Mouse (Mus musculus) adrenal gland, postnatal 10 days (tissue): ENCODE measurements around the gene Fndc11. TPM values are rescaled to one million over a fixed set of nuclear protein-coding genes. Genes with fewer than 3 reads are reported as not detected.

ENCODE experiments used
- total RNA-seq, 2 experiments: library from RNA; stranded (reverse); gene quantifications; 2 replicates each; pipeline ENCODE4 v1.2.3; 2021

Gene Fndc11
- total RNA-seq, 2 experiments from 2014 or later, result 0.30 TPM; not detected in 1

Other genes starting within 250 kb of the Fndc11 start
- 1 to 10 TPM; 2.7 to 4.3 TPM for gene Col20a1, start 233.5 kb upstream of the Fndc11 start, total RNA-seq
- gene Chrna4, start 176.5 kb upstream of the Fndc11 start, total RNA-seq, result 1 to 10 TPM; 6.6 to 8.2 TPM
- gene Kcnq2, start 84.7 kb upstream of the Fndc11 start, total RNA-seq, result 1 to 10 TPM; 4.2 to 8.1 TPM
- 100 to 1,000 TPM in 1 of 2 experiments, 10 to 100 TPM in 1; 69.0 to 168 TPM for gene Eef1a2, start 63.0 kb upstream of the Fndc11 start, total RNA-seq
- gene Ppdpf, start 32.8 kb upstream of the Fndc11 start, total RNA-seq, result 10 to 100 TPM; 88.6 to 92.3 TPM
- gene Ptk6, start 17.2 kb upstream of the Fndc11 start, total RNA-seq, result under 1 TPM; 0.06 to 0.12 TPM
- under 1 TPM; 0.30 to 0.36 TPM for gene Srms, start 6.8 kb upstream of the Fndc11 start, total RNA-seq
- 10 to 100 TPM; 14.8 to 16.3 TPM for gene Helz2, start 22.0 kb downstream of the Fndc11 start, total RNA-seq
- gene Gmeb2, start 68.0 kb downstream of the Fndc11 start, total RNA-seq, result 10 to 100 TPM; 18.1 to 20.7 TPM
- gene Stmn3, start 94.5 kb downstream of the Fndc11 start, total RNA-seq, result 10 to 100 TPM; 19.1 to 35.7 TPM
- gene Rtel1, start 99.7 kb downstream of the Fndc11 start, total RNA-seq, result 10 to 100 TPM; 33.0 to 50.3 TPM
- 10 to 100 TPM; 26.1 to 37.0 TPM for gene Zgpat, start 144.9 kb downstream of the Fndc11 start, total RNA-seq
- 10 to 100 TPM; 37.9 to 48.2 TPM for gene Arfrp1, start 145.4 kb downstream of the Fndc11 start, total RNA-seq
- 10 to 100 TPM in 1 of 2 experiments, 1 to 10 TPM in 1; 8.8 to 19.2 TPM for gene Lime1, start 160.1 kb downstream of the Fndc11 start, total RNA-seq
- gene Zbtb46, start 239.4 kb downstream of the Fndc11 start, total RNA-seq, result 10 to 100 TPM; 17.2 to 23.6 TPM